Mouse (Mus musculus) gastrocnemius, postnatal 4 days (tissue): Measurements from ENCODE around the gene Kcnj8. TPM values are rescaled to one million over a fixed set of nuclear protein-coding genes. Genes with fewer than 3 reads are reported as not detected.

Experiments used
- DNase-seq, 2 experiments: peaks; one replicate each; pipeline ENCODE4 v3.0.0; 2021 to 2022; ENCODE audit warnings: low spot score in 2 of 2, mixed read lengths in 2 of 2
- long read RNA-seq, 2 experiments: library from polyadenylated mRNA; stranded (forward); transcript quantifications; one replicate each; pipeline ENCODE4 v2.0.0; 2021
- total RNA-seq, 2 experiments: library from RNA; stranded (reverse); gene quantifications; 2 replicates each; pipeline ENCODE4 v1.2.3; 2021

Kcnj8 gene
- 10 to 100 TPM; 21.0 to 21.2 TPM for total RNA-seq
- long read RNA-seq, experiment 1, transcript Kcnj8-202 (3 exons, 2,548 nt) = major isoform, 39 of 47 reads
- long read RNA-seq, experiment 1, partial matches to known transcripts = 0 of 47 reads
- long read RNA-seq, experiment 1, other reads (novel, unspliced or antisense) = 7 of 47 reads
- long read RNA-seq, experiment 2, transcript Kcnj8-202 (3 exons, 2,548 nt) = major isoform, 46 of 57 reads
- long read RNA-seq, experiment 2, partial matches to known transcripts = 3 of 57 reads
- long read RNA-seq, experiment 2, other reads (novel, unspliced or antisense) = 7 of 57 reads

DNA sequence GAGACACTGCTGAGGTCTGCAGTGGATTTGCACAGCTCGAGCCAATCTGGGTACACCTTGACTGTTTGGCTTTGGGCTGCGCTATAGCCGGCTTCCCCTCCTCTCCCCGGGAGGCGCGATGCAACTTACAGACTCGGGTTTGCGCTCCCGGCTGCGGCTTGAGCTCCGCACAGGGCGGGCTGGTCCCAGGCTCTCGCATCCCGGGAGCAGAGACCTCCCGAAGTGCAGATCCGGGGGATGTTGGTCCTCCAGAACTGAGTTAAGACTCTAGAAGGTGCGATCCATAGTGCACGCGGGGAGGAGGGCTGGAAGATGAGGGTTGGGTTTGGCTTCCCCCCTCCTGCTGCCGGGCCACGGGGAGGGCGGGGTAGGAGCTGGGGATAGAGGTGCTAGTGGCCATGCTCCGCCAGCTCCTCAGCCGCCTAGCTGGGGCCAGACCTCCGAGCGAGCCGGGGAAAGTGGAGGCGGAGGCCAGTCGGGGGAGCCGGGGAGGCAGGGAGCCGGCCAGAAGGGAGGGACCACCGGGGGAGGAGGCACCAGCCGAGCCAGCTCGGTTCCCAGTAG is at the start of gene Kcnj8:
Gene Kcnj8, minus strand, starts transcription at position 560 of the 564 bp plus-strand sequence.
- DNase-seq = peak; percentile 70 to 81

DNA sequence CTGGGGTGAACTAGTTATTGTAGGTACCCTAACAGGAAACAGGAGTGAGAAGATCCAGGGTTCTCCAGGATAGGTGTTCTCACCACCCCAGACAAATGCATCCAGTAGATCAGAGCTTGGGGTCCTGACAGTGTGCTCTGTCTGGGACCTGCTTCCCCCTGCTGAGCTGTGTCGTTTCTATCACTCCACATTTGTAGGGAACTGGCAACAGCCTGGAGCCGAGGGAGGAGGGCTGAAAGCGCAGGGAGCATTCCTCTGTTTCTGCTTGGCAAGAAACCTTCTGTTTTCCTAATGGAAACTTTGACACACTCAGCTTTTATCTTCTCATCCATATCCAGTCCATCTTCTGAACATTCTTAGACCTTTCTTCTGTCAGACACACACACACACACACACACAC is 45.2 kb upstream of the Kcnj8 start:
- DNase-seq = peak in 1 of 2 experiments; percentile 23

DNA sequence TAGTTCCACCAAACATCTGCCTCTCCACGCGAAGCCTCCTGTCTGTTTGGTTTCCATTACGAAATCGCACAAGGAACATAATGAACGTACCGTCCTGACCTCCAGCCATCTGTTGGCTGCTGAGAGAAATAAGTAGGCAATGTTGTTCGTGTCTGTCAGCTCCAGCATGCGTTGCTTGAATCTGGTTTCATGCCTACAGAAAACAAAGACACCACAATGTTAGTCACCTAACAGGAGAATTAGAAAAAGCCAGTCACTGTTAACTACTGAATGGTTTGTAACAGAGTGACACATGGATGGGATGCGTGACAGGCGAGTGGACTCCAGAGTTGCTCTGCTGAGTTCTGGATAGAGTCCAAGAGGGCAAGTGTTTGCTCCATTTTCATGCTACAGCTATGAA is 42.9 kb upstream of the Kcnj8 start:
- DNase-seq = no peak

DNA sequence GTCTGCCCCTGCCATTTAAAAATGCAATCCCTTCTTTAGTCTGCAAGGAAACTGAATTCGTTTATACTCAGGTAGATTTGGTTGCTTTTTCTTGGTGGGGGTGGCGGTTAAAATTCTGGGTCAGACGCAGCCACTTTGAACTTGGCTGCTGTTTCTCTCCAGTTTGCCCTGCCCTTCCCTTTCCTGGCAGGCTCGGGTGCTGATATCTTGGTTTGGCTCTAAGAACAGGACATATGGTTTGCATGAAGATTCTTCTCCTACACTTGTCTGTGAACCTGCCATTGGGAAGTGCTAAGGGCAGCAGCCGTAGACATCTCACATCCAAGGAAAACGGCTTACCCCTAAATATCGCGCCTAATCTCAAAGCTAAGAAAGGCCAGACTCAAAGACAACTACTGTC is 41.0 kb upstream of the Kcnj8 start:
- no peak for DNase-seq

DNA sequence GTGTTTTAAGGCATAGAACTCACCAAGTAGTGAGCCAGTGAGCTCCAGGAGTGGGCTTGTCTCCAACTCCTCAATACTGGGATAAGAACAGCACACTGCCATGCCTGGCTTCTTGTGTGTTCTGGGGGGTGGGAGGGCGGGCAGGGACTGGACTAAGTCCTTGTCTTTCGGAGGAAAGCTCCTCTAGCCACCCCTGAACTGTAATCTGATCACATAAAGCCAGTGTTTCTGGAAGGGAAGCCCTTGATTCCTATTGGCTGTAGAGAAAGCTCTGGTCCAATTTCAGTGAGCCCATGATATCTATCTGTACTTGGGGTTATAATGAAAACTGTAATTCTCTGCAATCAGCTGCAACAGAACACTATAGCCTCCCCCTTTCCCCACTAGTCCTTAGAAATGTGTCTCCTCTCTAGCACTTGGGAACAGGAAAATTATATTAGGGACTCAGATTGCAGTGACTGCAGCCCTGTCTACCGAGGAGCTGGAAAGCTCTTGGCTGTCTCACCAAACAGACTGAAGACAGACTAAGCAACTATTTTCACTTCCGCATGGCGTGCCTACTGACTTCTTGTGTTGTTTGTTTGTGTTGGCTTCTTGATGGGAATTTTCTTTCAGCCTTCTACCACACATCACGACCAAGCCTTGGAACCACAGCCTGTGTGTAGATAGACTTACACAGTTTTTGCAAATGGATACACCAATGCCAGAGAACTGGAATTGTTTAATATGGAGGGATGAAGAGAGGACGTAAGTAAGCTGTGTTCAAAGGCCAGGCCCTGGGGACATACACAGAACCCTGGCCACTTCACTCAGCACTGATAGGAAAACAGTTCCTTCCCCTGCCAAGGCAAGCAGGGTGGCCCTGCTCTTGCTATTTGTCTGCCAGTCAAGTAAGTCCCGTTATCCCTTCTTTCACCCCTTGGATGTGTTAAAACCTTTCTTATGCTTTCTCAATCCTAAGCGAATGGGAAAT is 38.3 kb upstream of the Kcnj8 start:
- no peak for DNase-seq

DNA sequence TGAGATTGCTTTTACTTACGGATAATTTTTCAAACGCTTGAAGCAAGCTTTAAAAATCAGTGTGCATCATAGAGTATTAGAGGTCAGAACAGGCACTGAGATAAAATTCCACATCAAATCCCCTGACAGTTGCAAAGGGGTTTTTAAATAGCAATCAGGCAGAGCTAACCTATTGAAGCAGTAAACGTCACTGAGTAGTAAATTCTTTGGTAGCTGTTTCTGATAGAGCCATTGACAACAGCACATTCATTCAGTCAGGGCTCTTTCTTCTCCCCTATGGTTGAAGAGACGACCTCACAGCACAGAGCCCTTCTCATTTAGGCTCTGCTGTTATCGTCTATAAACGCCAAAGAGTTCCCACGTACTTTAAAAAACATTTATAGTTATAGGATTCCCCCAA is 35.7 kb upstream of the Kcnj8 start:
- no peak for DNase-seq

DNA sequence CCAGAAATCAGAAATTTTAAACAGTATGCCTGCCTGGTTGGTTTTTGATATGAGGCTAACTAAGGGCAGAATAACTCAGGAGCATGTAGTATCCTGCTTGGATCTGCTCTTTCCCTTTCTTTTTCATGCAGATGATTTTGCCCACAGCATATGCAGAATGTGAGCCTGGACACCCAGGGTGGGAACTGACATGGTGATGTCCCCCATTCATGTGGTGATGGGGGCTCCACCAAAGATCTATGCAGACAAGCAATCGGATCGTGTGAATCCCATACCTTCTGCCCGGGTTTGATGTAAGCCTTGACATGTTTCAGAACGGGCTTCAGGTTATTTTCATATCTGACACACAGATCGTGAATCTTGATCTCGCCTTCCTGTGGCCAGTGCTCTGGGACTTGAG is 31.4 kb upstream of the Kcnj8 start:
- no peak for DNase-seq

DNA sequence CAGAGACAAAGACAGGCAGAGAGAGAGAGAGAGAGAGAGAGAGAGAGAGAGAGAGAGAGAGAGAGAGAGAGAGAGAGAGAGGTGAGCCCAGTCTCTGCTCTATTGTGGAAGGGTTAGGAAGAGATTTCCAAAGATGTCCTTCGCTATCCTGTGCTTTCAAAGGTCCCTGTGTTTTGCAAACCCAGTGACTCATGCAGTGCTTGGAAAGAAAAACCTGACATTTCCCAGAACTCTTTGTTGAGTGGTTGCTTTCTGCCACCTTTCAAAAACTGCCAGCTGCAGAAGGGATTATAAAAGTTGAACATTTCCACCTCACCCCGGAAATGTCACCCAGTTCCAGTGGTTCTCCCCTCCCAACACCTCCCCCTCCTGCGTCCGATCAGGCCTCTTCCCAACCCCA is 7.4 kb upstream of the Kcnj8 start:
- no peak for DNase-seq

DNA sequence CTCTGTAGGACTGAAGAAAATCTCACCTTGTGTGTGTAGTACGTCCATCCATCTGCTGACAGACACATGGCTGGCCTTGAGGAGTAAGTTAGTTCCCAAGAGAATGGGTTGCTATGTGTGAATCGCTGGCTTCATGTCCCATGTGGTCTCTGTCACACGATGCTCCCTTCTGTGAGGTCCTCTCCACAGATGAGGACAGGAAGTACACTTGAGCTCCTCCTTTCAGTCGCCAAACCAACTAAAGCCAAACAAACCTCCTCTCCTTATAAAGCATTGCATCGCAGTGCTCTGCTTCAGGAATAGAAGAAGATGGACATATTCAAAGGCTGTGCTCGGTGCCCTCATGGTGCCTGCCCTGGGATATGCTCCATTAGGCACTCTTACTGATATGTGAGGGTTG is 6.4 kb upstream of the Kcnj8 start:
- DNase-seq = no peak

DNA sequence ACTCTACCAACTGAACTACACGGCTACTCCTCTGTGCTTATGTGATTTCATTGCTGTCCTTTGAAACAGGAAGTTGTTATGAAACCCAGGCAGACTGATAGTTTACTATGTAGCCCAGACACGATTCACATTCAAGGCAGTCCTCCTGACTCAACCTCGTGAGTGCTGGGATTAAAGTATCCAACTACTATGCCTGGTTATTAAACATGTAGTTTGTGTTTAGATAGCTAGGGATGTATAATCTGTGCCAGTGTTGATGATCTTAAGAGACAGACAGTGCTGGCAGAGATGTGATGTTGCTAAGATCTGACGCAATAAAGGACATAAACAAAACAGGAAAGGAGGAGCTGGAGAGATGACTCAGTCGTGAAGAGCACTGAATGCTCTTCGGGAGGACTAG is 1.5 kb upstream of the Kcnj8 start:
- no peak for DNase-seq

DNA sequence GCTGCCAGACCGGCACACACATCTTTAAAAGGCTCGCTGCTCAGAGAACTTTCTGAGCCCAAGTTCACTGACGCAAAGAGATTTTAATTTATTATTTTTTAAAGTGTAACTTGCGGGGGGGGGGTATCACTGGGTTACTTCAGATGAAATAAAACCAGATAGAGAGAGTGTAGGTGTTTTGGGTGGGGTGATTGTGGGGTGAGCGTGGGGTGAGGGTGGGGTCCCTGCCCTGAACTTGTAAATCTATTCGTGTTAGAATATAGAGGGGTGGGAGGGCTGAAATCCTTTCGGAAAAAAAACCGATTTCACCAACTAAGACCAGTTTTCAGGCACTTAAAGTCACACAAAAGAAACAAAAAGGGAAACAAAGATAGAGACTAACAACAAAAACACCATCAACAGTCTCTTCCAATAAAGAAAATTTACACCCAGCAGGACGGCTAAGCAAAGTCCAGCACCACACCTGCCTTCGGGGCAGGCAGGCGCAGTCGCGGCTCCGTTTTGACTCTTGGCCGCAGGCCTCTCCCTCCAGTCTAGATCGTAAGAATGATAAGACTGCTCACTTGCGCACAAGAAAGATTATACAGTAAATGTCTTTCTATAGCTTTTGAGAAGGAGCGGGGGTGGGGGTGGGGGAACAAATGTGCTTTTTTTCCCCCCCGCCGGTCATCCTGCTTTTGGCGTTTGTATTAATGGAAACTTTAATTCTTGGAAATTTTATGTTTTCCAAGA is 381 bp upstream of the Kcnj8 start:
- DNase-seq = no peak

DNA sequence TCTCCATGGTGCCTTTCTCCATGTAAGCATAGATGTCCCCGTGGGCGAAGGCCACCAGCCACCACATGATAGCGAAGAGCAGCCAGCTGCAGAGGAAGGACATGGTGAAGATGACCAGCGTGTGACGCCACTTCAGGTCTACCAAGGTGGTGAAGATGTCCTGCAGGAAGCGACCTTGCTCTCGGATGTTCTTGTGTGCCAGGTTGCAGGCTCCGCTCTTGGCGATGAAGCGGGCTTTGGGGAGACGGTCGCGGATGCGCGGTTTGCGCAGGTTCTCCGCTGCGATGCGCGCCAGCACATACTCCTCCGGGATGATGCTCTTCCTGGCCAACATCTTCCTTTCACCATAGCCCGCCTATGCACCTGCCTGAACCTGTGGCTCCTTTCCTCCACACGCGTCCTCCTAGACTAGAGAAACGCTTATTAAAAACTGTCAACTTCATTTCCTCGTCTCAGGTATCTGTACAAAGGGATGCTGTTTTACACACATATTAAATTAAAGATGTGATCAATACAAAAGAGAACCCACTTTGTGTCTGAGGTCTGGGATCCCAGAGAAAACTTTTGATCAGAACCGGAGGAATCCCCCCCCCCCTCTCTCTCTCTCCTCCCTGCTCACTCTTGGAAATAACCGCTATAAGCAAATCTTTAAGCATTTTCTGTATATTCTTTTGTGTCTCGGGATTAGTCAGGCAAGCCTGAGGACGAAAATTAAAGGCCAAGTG is 1.2 kb downstream of the Kcnj8 start:
- DNase-seq = no peak

DNA sequence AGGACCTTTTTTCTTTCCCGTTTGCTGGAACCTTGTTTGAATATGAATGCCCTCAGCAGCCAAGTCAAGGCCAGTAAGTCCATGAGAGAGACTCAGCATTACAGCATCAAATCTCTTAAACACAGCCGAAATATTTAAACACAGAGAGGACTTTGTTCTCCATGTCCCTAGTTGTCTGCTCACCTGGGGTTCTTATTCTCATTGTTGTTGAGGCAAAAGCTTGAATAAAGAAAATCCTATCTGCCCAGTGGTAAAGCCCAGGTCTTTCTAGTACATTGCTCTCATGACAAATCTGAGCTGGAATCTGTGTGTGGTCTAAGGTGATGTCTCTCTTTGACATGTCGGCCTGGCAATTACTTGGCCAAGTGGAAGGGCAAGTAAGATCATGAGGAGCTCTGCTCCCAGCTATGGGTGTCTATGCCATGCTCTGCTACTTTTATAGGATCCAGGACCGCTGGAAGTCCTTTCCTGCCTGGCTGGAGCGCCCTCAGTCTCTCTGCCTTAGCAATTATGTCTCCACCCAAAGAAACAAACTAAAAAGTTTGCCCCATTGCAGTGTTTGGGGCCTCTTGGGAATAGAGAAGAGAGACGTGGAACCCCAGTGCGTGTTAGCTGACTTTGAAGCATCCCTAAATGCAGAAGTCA is 2.6 kb downstream of the Kcnj8 start:
- no peak for DNase-seq

DNA sequence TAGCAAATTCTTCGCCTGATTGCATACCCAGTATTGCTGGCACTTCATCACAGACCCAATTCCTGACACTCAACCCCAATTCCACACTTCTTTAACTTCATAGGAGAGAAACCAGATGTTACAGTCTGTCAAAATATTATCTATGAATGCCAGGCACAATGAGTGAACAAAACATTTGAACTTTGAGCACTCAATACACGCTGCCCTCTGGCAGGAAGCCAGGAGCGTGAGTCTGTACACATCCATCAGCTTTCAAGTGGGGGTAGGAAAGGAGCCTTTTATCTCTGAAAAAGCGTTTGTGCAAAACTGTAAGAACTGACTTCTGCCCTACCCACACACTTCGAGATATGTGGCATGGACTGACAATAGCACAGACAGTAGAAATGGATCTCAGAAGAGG is 4.0 kb downstream of the Kcnj8 start:
- DNase-seq = no peak

DNA sequence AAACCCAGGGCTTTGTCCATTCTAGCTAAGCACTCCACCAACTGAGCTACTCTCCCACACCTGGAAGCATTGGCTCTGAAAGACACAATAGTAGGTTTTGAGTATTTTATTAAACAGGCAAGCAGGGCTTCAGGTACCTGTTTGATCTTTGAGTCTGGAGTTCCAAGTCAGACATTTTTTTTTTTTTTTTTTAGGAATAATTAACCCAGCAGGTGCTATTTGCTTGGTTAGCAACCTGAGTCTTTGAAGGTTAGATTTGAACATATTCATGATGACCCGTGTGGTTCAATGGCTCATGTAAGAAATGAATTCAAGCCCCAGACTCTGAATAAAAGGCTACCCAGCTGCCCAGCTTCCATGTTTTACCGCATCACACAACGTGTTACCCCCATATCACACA is 6.7 kb downstream of the Kcnj8 start:
- no peak for DNase-seq

DNA sequence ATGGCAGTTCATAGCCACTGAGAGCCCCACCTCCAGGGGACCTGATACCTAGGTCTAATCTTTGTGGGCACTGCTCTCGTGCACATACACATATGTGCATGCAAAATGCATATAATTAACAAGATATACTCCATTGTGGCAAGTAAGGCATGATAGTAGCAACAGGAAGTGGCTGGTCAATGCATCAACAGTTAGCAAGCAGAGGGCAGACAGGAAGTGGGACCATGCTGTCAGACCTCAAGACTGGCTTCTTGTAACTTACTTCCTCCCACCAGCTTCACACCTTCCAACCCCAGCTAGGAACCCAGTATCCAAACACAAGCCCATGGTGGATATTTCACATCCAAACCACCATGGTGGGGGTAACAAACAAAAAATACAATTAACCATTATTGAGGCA is 10.3 kb downstream of the Kcnj8 start:
- DNase-seq = no peak

DNA sequence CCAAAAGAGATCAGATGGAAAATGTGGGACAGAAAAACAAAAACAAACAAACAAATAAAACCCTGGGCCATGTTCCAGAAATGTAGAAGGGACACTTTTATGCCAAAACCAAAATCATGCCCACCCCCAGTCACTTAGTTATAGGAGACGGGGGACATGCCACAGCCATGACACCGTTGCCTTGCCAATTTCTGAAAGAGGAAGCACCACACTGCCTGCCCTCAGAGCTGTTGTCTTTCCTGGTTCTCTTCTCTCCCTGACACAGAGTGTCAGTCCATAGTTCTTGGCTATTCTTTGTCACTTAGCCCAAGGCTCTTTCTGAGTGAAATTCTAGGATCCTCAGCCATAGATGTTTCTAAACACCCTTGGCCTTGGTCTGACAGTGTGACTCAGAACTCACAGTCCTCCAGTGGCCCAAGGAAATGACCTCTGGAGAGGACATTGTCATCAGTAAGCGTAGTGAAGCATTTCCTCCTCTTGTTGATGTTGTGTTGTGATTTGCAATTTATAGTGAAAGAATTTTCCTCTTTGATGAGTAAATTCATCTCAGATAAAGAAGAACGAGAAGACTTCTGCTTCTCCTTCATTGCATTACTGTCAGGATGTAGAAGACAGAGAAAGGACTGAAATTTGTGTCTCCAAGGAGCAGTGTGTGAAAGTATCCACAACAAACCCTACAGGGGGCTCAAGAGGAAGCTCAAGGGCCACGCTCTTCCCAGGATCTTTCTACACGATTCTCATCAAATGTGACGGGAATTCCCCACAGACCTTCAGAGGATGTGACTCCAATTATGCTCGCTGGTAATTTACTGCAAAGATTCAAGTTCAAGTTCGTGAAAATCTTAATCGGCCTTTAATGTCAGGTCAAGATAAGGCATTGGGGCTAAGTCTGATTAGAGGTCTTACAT is 12.4 kb downstream of the Kcnj8 start:
- DNase-seq = no peak

DNA sequence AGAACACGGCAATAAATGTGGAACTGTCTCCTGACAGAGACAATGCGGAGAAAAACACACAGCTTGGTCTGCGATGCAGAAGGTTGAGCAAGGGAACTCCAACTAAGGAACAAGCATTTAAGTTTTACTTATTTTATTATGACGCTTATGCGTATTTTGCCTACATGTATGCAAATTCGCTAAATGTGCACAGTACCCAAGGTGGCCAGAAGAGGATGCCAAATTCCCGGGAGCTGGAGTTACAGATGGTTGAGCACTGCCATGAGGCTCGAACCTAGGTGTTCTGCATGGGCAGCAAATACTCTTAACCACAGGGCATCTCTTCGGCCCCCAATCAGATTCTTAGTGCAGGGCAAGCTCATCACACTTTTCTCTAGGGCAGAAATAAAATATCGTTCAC is 13.3 kb downstream of the Kcnj8 start:
- DNase-seq = no peak

DNA sequence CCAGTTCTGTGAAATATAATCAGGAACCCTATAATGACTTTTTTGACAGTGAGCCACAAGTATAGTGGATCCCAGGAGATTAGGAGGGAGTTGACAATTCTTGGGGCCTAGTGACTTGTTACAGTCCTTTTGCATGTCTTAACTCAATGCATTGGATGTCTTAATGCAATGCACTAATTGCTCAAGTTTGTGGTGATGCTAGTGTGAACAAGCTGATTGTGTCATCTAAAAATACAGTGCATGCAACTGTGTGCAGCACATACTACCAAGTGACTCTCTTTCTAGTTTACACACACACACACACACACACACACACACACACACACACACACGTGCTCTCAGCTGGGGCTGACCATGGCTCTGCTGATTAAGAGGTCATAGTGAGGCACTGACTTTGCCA is 15.4 kb downstream of the Kcnj8 start:
- no peak for DNase-seq
